Mouse (Mus musculus): ENCODE measurements around the gene Zfand2b. TPM values are rescaled to one million over a fixed set of nuclear protein-coding genes. Genes with fewer than 3 reads are reported as not detected.

The Zfand2b gene
- total and polyA plus RNA-seq, 2 experiments from 2014 or later, result 38.4 to 41.1 TPM

DNA sequence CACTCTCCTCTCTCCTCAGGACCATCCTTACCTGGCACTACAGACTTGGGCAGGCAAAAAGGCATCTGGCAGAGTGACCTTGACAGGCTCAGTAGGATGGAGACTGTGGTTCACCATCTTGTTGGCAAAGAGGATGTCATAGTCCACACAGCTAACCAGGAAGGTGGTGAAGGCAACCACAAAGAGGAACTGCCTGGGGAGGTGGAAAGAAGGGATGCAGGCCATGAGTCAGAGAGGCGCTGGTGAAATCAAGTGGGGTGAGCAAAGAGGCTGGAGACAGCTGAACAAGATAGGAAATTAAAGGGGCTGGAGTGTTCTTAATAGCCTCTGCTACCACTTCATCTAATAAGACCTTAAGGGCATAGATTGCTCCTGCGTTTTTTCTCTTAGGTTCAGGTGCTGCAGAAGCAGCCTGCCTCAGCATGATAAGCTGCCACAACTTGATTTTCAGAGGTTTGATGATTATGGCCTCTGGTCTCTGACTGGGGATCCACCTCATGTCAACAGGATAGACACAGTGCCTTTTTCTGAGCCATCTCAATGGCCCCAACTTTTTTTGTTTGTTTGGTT lies 19.6 kb downstream of the Zfand2b start:
- H3K9me3 ChIP-seq (ENCODE audit: low read length), result no peaks in the 10 kb centered on the region
- H3K36me3 ChIP-seq (ENCODE audit: insufficient read depth, low read length), result peaks cover 52% of the 10 kb centered on the region
- ATAC-seq (ENCODE audit: low FRiP score), result no peak
- no peaks in the 10 kb centered on the region for H3K27me3 ChIP-seq (ENCODE audit: insufficient read depth, low read length)
- H3K9ac ChIP-seq (replicated peaks; ENCODE audit: low read length, poor library complexity, severe bottlenecking), result no peak overlapping the region
- no peak overlapping the region for H3K27ac ChIP-seq (ENCODE audit: low read depth, low read length)
- H3K4me1 ChIP-seq (ENCODE audit: insufficient read depth, low read length), result peaks cover 6% of the 10 kb centered on the region; the same call in 1 of the 2 replicates
- no peak for TF ChIP-seq CTCF (IDR thresholded peaks at IDR 0.05)
- no peak for DNase-seq (ENCODE audit: low spot score)
- H3K4me3 ChIP-seq (ENCODE audit: low read depth, low read length), result no peak overlapping the region
- WGBS, result 91% methylated on average over 2 of the region's 2 CpGs
- no peak overlapping the region for H3K4me2 ChIP-seq (ENCODE audit: low read depth, low read length, poor library complexity, severe bottlenecking)

DNA sequence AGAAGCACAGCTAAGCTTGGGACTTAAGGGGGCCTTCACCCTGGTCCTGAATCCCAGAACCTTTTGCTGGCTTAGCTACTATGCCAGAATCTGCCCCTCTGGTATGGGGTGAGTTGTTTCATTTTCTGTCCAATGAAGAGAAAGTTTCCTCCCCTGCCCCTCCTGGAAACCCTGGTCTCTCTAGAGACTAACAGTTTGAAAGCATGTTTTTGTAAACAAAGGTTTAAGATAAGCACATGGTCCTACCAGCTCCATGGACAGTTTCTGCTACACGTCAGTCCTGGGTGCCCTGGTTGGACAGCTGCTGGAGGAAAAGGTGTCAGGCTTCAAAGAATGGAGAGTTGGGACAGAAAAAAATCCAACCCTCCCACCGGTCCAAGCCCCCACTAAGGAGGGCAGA lies 22.1 kb downstream of the Zfand2b start:
- Histone ChIP-seq H3K9me3 (ENCODE audit: low read length) (no peaks in the 10 kb centered on the region), H3K36me3 (ENCODE audit: insufficient read depth, low read length) (peaks cover 28% of the 10 kb centered on the region), H3K27me3 (ENCODE audit: insufficient read depth, low read length) (no peaks in the 10 kb centered on the region), H3K4me3 (ENCODE audit: low read depth, low read length) (peak overlapping the region; percentile 75), H3K4me2 (ENCODE audit: low read depth, low read length, poor library complexity, severe bottlenecking) (peak overlapping the region; percentile 84; the same call in 1 of the 2 replicates), H3K4me1 (ENCODE audit: insufficient read depth, low read length) (peaks cover 6% of the 10 kb centered on the region; the same call in 1 of the 2 replicates), H3K9ac (replicated peaks; ENCODE audit: low read length, poor library complexity, severe bottlenecking) (no peak overlapping the region), H3K27ac (ENCODE audit: low read depth, low read length) (no peak overlapping the region)
- TF ChIP-seq CTCF (IDR thresholded peaks at IDR 0.05), result no peak
- DNase-seq (ENCODE audit: low spot score) (no peak), ATAC-seq (ENCODE audit: low FRiP score) (no peak)
- WGBS, result 70% methylated on average over 2 of the region's 2 CpGs

DNA sequence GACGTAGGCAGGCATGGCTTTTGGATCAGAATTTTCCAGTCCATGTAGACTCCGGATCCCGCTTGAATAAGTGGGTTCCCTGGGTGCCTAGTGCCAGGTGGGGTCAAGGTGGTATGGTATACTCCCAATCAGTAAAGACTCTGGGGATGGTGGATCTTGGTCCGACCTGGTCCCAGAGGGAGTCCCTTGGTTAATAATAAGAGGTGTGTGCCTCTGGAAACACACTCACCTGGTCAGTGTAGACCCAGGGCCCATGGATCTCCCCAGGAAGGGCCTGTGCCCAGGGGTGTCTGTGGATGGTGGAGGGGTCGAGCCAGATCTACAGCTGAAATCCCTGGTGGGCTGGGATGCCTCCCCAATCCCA lies 22.8 kb downstream of the Zfand2b start:
- peaks cover 24% of the 10 kb centered on the region for H3K36me3 ChIP-seq (ENCODE audit: insufficient read depth, low read length)
- ATAC-seq (ENCODE audit: low FRiP score) (no peak), DNase-seq (ENCODE audit: low spot score) (no peak)
- H3K27ac ChIP-seq (ENCODE audit: low read depth, low read length), result peak overlapping the region; percentile 97
- H3K4me2 ChIP-seq (ENCODE audit: low read depth, low read length, poor library complexity, severe bottlenecking), result peak overlapping the region; percentile 84
- H3K9ac ChIP-seq (replicated peaks; ENCODE audit: low read length, poor library complexity, severe bottlenecking), result peak overlapping the region; percentile 93
- peaks cover 6% of the 10 kb centered on the region; the same call in 1 of the 2 replicates for H3K4me1 ChIP-seq (ENCODE audit: insufficient read depth, low read length)
- no peak for TF ChIP-seq CTCF (IDR thresholded peaks at IDR 0.05)
- 35% methylated on average over 5 of the region's 5 CpGs for WGBS
- peak overlapping the region; percentile 75 for H3K4me3 ChIP-seq (ENCODE audit: low read depth, low read length)
- no peaks in the 10 kb centered on the region for H3K9me3 ChIP-seq (ENCODE audit: low read length)
- no peaks in the 10 kb centered on the region for H3K27me3 ChIP-seq (ENCODE audit: insufficient read depth, low read length)

DNA sequence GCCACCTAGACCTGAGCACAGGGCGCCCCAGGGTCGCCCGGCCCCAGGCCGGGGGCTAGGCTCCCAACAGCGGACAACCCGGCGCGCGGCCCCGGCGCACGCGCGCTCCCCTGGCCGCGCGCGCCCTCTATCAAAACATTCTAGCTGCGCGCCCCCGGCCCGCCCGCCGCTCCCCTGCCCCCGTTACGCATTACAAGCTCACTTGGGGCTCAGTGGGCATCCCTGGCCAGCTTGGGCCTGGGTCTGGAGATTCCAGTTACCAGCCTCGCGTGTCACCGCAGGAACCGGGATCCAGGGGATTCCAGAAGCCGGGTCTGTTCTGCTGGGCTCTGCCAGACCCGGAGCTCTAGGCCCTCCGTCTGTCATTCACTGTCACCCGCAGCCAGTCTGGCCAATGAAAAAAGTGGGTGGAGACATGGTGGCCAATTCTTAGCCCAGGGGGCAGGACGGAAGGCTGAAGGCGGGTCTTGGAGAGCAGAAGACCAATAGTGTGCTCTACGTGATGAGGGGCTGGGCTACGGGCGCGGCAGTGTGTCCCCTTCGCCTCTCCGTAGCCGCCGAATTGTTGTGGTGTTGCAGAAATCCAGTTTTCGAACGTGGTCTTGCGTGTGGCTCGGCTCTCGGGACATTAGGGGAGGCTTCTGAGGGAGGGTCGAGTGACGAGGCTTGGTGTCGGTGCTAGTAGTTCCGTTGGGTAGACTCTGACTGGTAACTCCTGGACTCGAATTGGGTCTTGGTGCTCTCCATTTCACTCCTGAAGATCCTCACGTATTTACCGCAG lies 23.4 kb downstream of the Zfand2b start, which contains the start of the genes Ankzf1 and Atg9a:
Gene Ankzf1 (plus strand): TSS at position 530 of the 781 bp plus-strand sequence.
Gene Atg9a (minus strand): TSS at position 575 of the 781 bp plus-strand sequence.
- Histone ChIP-seq H3K36me3 (ENCODE audit: insufficient read depth, low read length) (peaks cover 23% of the 10 kb centered on the region), H3K4me1 (ENCODE audit: insufficient read depth, low read length) (peaks cover 6% of the 10 kb centered on the region; the same call in 1 of the 2 replicates), H3K4me3 (ENCODE audit: low read depth, low read length) (peak within 1 kb of the TSS; percentile 75), H3K9me3 (ENCODE audit: low read length) (no peaks in the 10 kb centered on the region), H3K4me2 (ENCODE audit: low read depth, low read length, poor library complexity, severe bottlenecking) (peak within 1 kb of the TSS; percentile 99), H3K27ac (ENCODE audit: low read depth, low read length) (peak within 1 kb of the TSS; percentile 97), H3K27me3 (ENCODE audit: insufficient read depth, low read length) (no peaks in the 10 kb centered on the region), H3K9ac (replicated peaks; ENCODE audit: low read length, poor library complexity, severe bottlenecking) (peak within 1 kb of the TSS; percentile 93)
- under 1% methylated on average over 51 of the region's 56 CpGs for WGBS
- peak; percentile 98 for DNase-seq (ENCODE audit: low spot score)
- peak; percentile 99 for ATAC-seq (ENCODE audit: low FRiP score)
- peak; percentile 34; the same call in 1 of the 2 replicates for TF ChIP-seq CTCF (IDR thresholded peaks at IDR 0.05)

DNA sequence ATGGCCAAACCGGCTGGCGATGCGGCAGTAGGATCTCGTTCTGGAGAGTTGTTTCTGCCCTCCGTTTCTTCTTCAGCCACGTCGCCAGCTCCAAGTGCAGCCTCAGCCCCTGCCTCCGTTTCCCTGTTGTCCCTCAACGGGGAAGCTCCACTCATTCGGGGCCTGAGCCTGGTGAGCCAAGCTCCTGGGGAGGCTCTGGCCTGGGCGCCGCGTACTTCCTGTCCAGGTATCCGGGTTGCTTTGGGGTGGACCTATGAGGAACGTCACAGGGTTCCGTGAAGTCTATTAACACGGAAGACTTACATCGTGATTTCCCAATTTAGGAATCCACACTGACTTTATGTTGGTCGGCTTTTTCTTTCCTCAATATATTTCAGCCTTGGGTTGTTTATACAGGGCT lies 24.0 kb downstream of the Zfand2b start:
- WGBS, result under 1% methylated on average over 19 of the region's 19 CpGs
- no peaks in the 10 kb centered on the region for H3K9me3 ChIP-seq (ENCODE audit: low read length)
- DNase-seq (ENCODE audit: low spot score) (peak; percentile 29), ATAC-seq (ENCODE audit: low FRiP score) (no peak; the same call in 1 of the 2 replicates)
- H3K4me1 ChIP-seq (ENCODE audit: insufficient read depth, low read length), result peaks cover 6% of the 10 kb centered on the region; the same call in 1 of the 2 replicates
- TF ChIP-seq CTCF (IDR thresholded peaks at IDR 0.05), result no peak
- H3K27ac ChIP-seq (ENCODE audit: low read depth, low read length), result peak overlapping the region; percentile 97
- peaks cover 23% of the 10 kb centered on the region for H3K36me3 ChIP-seq (ENCODE audit: insufficient read depth, low read length)
- H3K4me3 ChIP-seq (ENCODE audit: low read depth, low read length), result peak overlapping the region; percentile 75
- peak overlapping the region; percentile 81 for H3K9ac ChIP-seq (replicated peaks; ENCODE audit: low read length, poor library complexity, severe bottlenecking)
- peak overlapping the region; percentile 99 for H3K4me2 ChIP-seq (ENCODE audit: low read depth, low read length, poor library complexity, severe bottlenecking)
- H3K27me3 ChIP-seq (ENCODE audit: insufficient read depth, low read length), result no peaks in the 10 kb centered on the region

DNA sequence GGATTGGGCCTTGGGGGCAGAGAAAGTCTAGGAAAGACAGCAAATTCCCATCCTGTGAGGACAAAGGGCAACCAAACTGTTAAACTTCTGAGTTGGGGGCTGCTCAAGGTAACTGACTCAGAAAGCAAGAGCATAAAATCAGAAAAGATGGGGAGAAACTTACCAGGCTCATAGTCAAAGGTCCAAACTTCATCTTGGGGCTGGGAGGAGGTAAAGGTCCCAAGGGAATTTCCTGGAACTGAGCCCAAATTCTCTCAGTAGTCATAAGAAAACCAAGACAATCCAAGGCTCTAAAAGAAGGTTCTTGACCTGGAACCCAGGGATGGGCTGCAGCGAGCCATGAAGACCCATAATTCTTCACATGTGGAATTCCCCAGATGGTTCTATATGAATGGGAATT lies 32.8 kb downstream of the Zfand2b start:
- Histone ChIP-seq H3K4me2 (ENCODE audit: low read depth, low read length, poor library complexity, severe bottlenecking) (no peak overlapping the region), H3K27me3 (ENCODE audit: insufficient read depth, low read length) (no peaks in the 10 kb centered on the region), H3K4me1 (ENCODE audit: insufficient read depth, low read length) (no peaks in the 10 kb centered on the region), H3K9me3 (ENCODE audit: low read length) (no peaks in the 10 kb centered on the region), H3K4me3 (ENCODE audit: low read depth, low read length) (no peak overlapping the region), H3K36me3 (ENCODE audit: insufficient read depth, low read length) (peaks cover 37% of the 10 kb centered on the region), H3K27ac (ENCODE audit: low read depth, low read length) (no peak overlapping the region), H3K9ac (replicated peaks; ENCODE audit: low read length, poor library complexity, severe bottlenecking) (no peak overlapping the region)
- DNase-seq (ENCODE audit: low spot score) (no peak), ATAC-seq (ENCODE audit: low FRiP score) (no peak)
- TF ChIP-seq CTCF (IDR thresholded peaks at IDR 0.05), result no peak
- WGBS, result 94% methylated on average over 1 of the region's 1 CpGs

Measured in midbrain, postnatal 0 days (tissue).